Mouse (Mus musculus) A20 (cell line): ENCODE data around the gene Pde7b.
A peak's percentile ranks its signal among the peaks of the same experiment; 100 is the strongest.

Source experiments
- DNase-seq: peaks from one replicate; pipeline ENCODE4 v3.0.0-alpha.2; 2011; ENCODE audit warnings: low read depth, low spot score

Gene Pde7b

GRCm38 (mm10) chr10:20361542-20362449 lies 363.1 kb downstream of the Pde7b start:
- peak; percentile 50 for DNase-seq

GRCm38 (mm10) chr10:20348894-20349293 lies 376.0 kb downstream of the Pde7b start:
- no peak for DNase-seq
